ENCODE assay signal across 7 mouse cellular contexts in the genomic region with DNA sequence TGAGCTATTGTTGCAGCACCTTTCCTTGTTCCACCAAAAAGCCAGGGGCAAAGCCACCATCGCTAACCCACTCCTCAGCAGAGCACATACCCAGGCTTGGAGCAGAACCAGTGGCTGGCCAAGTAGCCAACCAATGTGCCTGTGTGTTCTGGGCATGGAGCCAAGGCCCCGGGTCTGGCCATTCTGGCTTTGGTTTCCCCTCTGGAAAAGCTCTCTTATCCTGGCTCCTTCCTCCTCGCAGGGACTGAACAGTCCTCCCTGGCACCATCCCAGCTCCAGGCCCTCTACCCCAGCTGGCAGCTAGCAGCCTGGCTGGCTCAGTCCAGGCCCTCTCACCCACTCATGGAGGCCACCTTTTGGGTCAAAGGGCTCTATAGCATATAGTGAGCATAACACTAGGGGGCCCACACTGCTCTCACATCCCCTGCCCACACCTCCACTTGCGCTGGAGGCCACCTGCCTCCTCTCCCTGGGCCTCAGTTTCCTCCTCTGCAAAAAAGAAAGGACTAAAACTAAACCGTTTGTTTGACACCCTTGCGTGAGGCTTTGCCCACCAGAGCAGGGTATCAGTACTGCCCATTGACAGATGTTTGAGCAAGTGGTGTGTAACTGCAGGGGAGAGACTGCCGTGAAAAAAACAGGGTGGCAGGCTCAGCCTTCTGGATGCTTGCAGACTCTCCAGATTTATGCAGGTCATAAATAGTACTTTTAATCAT. TPM values are rescaled to one million over a fixed set of nuclear protein-coding genes. Genes with fewer than 3 reads are reported as not detected.
DNase-seq lines count a peak whose midpoint lies in the region; ATAC-seq lines count a peak whose summit lies in the region.

No protein-coding gene starts in this region.

- no peaks in the 10 kb centered on the region for H3K27me3 ChIP-seq in intestine, embryonic 16.5 days (replicated peaks; ENCODE audit: control insufficient read depth, insufficient read depth, low read length)
- H3K27me3 ChIP-seq in midbrain, embryonic 12.5 days: no peaks in the 10 kb centered on the region

- peak overlapping the region; percentile 72 for H3K9ac ChIP-seq in intestine, embryonic 16.5 days (ENCODE audit: low read depth, low read length)
- peak overlapping the region; percentile 62 for H3K9ac ChIP-seq in midbrain, embryonic 12.5 days (replicated peaks)

- H3K4me2 ChIP-seq in intestine, embryonic 16.5 days (ENCODE audit: low read depth, low read length): peak overlapping the region; percentile 78
- H3K4me2 ChIP-seq in midbrain, embryonic 12.5 days (replicated peaks): peak overlapping the region; percentile 76

- 29% methylated on average over 7 of the region's 7 CpGs for WGBS in intestine, embryonic 16.5 days
- 50% methylated on average over 7 of the region's 7 CpGs for WGBS in midbrain, embryonic 12.5 days

- peak overlapping the region; percentile 85 for H3K27ac ChIP-seq in intestine, embryonic 16.5 days (ENCODE audit: low read length)
- peak overlapping the region; percentile 87 for H3K27ac ChIP-seq in midbrain, embryonic 12.5 days (replicated peaks)

- intact Hi-C loops in left cerebral cortex, postnatal 36 days (cut with DNase I): no loop called here

- ATAC-seq in intestine, embryonic 16.5 days: peak; percentile 27
- 0 out of 2 replicates have a peak, but pooled peaks have one; percentile 9 for ATAC-seq in midbrain, embryonic 12.5 days (ENCODE audit: low FRiP score, low read depth)

- DNase-seq in adrenal gland, adult 8-10 months: peak; percentile 79
- peak; percentile 86 to 97 for DNase-seq in cerebellum, postnatal 4 days (ENCODE audit: low spot score in 2 of 2)
- DNase-seq in gastrocnemius, postnatal 25 days: peak; percentile 66
- peak; percentile 68 to 70 for DNase-seq in left cerebral cortex, postnatal 36 days (ENCODE audit: low spot score in 2 of 2)
- peak; percentile 87 for DNase-seq in testis, postnatal 10 days (ENCODE audit: low spot score)

- H3K36me3 ChIP-seq in intestine, embryonic 16.5 days (ENCODE audit: control insufficient read depth, insufficient read depth, low read length): peaks cover 20% of the 10 kb centered on the region; the same call in 1 of the 2 replicates
- H3K36me3 ChIP-seq in midbrain, embryonic 12.5 days: peaks cover 31% of the 10 kb centered on the region

- H3K4me3 ChIP-seq in intestine, embryonic 16.5 days (ENCODE audit: low read length): peak overlapping the region; percentile 58
- peak overlapping the region; percentile 50 for H3K4me3 ChIP-seq in midbrain, embryonic 12.5 days

- no peaks in the 10 kb centered on the region for H3K9me3 ChIP-seq in intestine, embryonic 16.5 days (ENCODE audit: control insufficient read depth, low read length)
- H3K9me3 ChIP-seq in midbrain, embryonic 12.5 days: no peaks in the 10 kb centered on the region

- peaks cover 64% of the 10 kb centered on the region for H3K4me1 ChIP-seq in intestine, embryonic 16.5 days (ENCODE audit: control insufficient read depth, insufficient read depth, low read length)
- peaks cover 66% of the 10 kb centered on the region for H3K4me1 ChIP-seq in midbrain, embryonic 12.5 days

RNA-seq across cellular contexts. Expression of a gene that starts 13.0 kb away (rescaled TPM):
- total RNA-seq in adrenal gland, adult 8-10 months (2022): 100 to 1,000 TPM; 165 to 367 (median 213) TPM
- 10 to 100 TPM; 16.8 to 20.0 TPM for total RNA-seq in gastrocnemius, postnatal 25 days (2021)
- polyA plus RNA-seq in intestine, embryonic 16.5 days (2015; fragmentation: Nextera tagmentation; extraction: Ambion mirVana): 81.0 and 95.2 TPM in 2 replicates
- 10 to 100 TPM; 48.2 to 63.2 TPM for total RNA-seq in left cerebral cortex, postnatal 36 days (2021)
- 46.8 and 56.8 TPM in 2 replicates for polyA plus RNA-seq in midbrain, embryonic 12.5 days (2016; fragmentation: Nextera tagmentation; extraction: Ambion mirVana)

Comparison
In these comparisons a context has a peak if more than half of its experiments do, and no peak if none do; other contexts are left out.
1. Peak in every context shown above with its lines: DNase-seq, ATAC-seq, H3K4me3 ChIP-seq and H3K27ac ChIP-seq.